Mouse (Mus musculus): ENCODE measurements around the gene Znfx1.
A peak's percentile ranks its signal among the peaks of the same experiment; 100 is the strongest.

Gene Znfx1

DNA sequence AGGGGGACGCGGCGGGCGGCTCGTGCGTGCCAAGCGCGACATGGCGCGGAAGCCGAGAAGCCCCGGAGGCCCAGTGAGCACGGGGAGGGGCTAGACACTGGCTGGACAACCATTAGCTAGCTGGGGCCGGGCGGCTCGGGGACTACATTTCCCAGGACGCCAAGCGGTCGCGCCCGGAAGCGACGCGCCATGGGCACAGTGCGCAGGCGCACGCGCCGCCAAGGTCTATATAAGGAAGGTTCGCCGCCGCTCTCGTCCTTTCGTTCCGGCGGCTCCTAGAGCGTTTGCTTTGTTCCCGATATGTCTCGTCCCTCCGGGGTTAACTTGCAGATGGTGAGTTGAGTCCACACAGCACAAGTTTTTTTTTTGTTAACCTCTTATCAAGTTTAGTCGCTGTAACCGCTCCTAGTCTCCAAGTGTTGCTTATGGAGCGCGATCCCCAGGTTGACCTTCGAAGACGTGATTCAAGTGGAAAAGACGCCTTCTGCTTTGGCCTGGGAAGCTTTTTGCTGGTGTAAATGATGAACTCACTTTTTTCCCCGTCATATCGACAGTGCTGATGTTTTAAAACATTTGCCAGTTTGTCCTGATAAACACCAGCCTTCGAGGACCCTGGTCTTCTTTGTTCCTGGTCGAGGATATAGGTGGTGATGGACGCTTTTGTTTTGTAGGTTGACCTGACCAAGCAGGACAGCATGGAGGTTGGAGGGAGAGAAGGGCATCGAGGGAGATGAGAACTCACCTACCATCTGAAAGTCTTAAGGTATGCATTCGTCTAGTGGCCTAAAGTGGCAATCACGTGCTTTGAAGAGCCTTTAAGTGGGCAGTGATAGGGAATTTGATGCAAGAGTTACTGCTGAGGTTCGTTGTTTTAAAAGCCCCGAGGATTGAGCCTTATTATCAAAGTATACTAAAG lies at the start of gene Znfx1:
Gene Znfx1 (minus strand): TSS at position 51 of the 916 bp plus-strand sequence.
- DNase-seq, result peak; percentile 95 to 96

GRCm38 (mm10) chr2:167112259-167112658 lies 49.4 kb upstream of the Znfx1 start:
- DNase-seq, result no peak

GRCm38 (mm10) chr2:167109506-167109905 lies 46.7 kb upstream of the Znfx1 start:
- no peak for DNase-seq

- DNase-seq, result no peak
These were observed 40.7 kb upstream of the Znfx1 start for GRCm38 (mm10) chr2:167103546-167103945.

GRCm38 (mm10) chr2:167101743-167102441 lies 39.1 kb upstream of the Znfx1 start:
- DNase-seq, result peak in 1 of 2 experiments; percentile 49

- DNase-seq, result no peak
These were observed 31.9 kb upstream of the Znfx1 start for GRCm38 (mm10) chr2:167094688-167095087.

DNA sequence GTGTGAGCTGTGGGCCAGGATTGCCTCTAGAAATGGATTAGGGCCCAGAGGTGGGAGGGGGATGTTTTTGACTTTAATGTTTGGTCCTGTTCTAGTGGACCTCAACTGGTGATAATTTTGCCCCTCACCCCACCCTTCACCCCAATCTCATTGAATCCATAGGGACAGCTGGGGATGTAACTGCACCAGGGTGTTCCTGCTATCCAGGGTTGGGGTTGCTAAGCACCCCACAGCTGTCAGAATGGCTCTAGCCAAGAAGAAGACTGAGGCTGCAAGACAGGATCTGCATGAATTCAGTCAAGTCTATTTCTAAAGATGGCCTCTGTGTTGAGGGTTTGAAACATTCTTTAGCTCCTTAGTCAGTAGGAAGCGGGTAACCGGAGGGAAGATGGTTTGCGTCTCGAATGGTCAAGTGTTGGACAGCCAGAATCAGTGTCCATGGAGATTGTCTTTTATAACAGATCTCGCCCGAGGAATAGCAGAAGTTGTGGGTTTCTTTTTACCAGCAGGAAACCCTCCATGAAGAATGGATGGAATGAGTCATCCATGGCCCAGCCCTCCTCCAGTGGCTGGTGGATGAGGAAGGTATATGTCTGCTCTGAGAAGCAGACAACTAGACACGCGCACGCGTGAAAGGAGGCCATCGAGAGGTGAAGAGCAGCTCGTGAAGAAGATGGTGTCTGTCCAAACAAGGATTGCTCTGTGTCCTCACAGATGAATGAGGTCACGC lies 30.5 kb upstream of the Znfx1 start:
- no peak for DNase-seq

- DNase-seq, result no peak
These were observed 27.5 kb upstream of the Znfx1 start for GRCm38 (mm10) chr2:167090271-167090670.

- DNase-seq, result peak; percentile 51 to 55
These were observed 24.0 kb upstream of the Znfx1 start for GRCm38 (mm10) chr2:167086836-167087235.

- DNase-seq, result peak; percentile 39 to 52
These were observed 23.3 kb upstream of the Znfx1 start for GRCm38 (mm10) chr2:167086092-167086491.

DNA sequence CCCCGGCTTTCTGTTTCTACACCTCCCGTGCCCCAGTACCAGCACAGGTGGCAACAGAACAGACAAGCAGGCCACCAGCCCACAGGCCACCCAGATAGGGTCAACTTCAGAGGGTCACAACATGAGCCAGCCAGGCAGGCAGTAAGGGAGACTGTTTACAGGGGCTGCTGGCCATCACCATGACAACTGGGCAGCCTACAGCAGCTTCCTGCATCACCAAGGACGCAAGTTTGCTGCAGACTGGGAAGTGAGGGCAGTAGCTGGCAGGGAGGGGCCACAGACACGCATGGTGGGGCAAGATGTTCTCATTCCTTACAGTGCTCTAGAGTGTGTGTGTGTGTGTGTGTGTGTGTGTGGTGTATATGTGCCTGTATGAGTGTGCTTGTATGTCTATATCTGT lies 18.8 kb upstream of the Znfx1 start:
- DNase-seq, result no peak

- DNase-seq, result no peak
These were observed 18.3 kb upstream of the Znfx1 start for GRCm38 (mm10) chr2:167081135-167081534.

- DNase-seq, result no peak
These were observed 17.6 kb upstream of the Znfx1 start for GRCm38 (mm10) chr2:167080387-167080786.

DNA sequence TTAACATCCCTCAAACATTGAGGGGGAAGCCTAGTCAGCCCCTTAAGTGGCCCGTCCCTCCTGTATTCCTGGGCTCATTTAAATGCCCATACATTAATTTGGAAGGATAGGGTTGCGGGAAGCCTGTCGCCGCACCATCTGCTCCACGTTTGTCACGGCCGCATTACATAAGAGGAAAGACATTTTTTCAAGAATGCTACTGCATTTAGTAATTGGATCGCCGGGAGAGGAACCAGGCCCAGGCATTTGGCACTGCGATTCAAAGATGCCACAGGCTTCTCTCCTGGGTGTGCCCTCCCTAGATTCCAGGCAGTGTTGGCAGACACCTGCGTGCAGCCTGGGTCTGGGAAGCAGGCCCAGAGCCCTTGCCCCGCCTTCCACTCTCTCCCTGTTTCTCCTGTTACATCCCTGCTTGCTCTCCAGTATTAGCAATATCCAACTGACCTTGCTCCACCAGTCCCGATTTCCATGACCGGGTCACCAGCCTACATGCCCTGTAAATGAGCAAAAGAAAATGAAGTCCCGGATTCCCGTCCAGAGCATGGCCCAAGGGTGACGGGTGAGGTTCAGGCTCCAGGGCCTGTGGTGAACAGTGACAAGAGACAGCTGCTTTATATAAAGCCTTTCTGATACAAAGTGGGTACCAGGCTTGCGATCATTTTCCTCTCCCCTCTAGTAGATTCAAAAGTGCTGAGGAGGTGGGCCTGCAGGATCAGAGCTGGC lies 16.9 kb upstream of the Znfx1 start:
- DNase-seq, result no peak

DNA sequence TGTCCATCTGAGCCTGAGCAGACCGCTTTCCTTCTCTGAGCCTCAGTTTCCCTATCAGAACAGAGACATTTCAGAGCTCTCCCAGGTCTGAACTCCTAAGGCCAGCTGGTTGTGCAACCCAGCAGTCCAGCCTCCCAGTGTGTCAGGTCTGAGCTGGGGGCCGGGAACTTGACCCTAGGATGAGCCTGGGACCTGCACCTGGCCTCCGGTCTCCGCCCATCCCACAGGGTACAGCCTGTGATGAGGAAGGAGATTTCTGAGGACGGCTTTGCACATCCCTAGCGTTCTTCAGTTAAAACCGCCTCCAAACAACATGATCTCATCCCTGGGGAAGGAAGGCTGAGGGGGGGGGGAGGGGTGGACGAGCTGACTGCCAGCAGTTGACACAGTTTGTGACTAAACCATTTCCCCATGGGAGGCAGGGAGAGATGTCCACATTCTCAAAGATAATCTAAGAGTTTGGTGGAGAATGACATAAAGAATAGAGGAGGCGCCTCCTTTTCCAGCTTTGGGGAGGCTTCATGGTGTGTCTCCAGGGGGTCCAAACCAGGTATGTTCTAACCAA lies 16.2 kb upstream of the Znfx1 start:
- no peak for DNase-seq

GRCm38 (mm10) chr2:167078486-167078885 lies 15.7 kb upstream of the Znfx1 start:
- no peak for DNase-seq

DNA sequence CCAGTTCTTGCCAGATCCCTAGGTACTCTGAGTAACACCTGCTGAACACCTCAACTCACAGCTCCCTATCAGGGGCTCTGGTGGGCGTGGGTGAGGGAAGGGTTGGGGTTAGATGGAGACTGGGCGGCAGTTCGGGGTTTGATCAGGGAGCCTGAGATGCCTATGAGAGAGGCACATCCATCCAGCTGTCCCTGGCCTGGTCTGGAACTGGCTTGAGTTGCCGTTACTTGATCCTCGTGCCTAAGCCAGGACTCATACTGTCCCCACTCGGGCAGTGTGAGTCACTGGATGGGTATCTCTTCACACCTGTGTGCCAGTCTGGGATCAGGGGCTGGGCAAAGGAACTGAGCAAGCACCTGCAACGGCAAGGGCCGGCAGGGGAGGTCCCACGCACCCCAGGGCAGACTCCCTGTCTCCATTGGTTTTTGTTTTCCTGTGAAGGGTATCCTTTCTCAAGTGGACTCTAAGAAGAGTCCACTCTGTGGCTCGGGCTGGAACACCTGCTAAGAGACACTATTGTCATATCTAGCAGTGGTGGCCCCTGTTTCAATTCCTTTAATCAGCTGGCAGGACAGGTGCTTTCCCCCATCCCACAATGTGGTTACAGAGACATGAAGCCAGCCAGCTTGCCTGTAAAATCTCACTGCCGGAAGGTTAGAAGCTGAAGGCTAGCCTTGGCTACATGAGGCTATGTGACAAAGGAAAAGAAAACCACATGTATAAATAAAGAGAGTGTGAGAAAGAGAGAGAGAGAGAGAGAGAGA lies 14.6 kb upstream of the Znfx1 start:
- no peak for DNase-seq

DNA sequence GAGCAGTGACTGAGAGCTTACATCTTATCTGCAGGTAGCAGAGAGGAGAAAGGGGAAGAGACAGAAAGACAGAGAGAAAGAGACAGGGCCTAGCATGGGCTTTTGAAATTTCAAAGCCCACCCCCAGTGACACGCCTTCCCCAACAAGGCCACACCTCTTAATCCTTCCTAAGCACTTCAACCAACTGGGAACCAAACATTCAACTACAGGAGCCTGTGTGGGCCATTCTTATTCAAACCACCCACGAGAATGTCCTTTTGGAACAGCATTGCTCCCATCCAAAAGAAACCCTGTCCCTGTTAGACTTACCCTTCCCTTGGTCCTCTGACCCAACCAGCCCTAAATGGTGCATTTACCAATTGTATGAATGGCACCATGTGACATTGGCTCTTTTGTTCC lies 13.9 kb upstream of the Znfx1 start:
- DNase-seq, result no peak

GRCm38 (mm10) chr2:167076352-167076751 lies 13.5 kb upstream of the Znfx1 start:
- no peak for DNase-seq

GRCm38 (mm10) chr2:167074587-167074986 lies 11.8 kb upstream of the Znfx1 start:
- DNase-seq, result no peak
